Mouse (Mus musculus) stomach, embryonic 16.5 days (tissue): ENCODE measurements at regions not wholly inside any gene's neighbourhood (a gene's known extent, or its start where the extent isn't known, plus 50 kb on each side); places are given as distances from the start of the nearest gene placed in this dataset.

Source experiments
- ATAC-seq: fragments of 200-750 bp; cut with Nextera tagmentation; 2 replicates; pipeline ENCODE4 v1.8.0; 2017; ENCODE audit warnings: moderate number of reproducible peaks, moderate TSS enrichment; ENCODE audit not compliant: insufficient read depth, low FRiP score
- H3K27ac ChIP-seq: fragments of 300-500 bp; sonication (generic); 2 replicates; pipeline ENCODE4 v1.5.1; 2014; ENCODE audit warnings: low read length
- H3K27me3 ChIP-seq: fragments of 300-500 bp; sonication (generic); 2 replicates; pipeline ENCODE4 v1.6.1; 2014; ENCODE audit warnings: low read length, control low read depth, mixed read lengths; ENCODE audit not compliant: control insufficient read depth, insufficient read depth
- H3K36me3 ChIP-seq: fragments of 300-500 bp; sonication (generic); 2 replicates; pipeline ENCODE4 v1.6.1; 2014; ENCODE audit warnings: low read length; ENCODE audit not compliant: control insufficient read depth, insufficient read depth
- H3K4me1 ChIP-seq: fragments of 300-500 bp; sonication (generic); 2 replicates; pipeline ENCODE4 v1.6.1; 2014; ENCODE audit warnings: low read length, control low read depth, mixed read lengths; ENCODE audit not compliant: control insufficient read depth, insufficient read depth
- H3K4me2 ChIP-seq: fragments of 300-500 bp; sonication (generic); 2 replicates; pipeline ENCODE4 v1.6.1; 2014; ENCODE audit warnings: low read depth, low read length, mixed read lengths
- H3K4me3 ChIP-seq: fragments of 300-500 bp; sonication (generic); replicated peaks from 2 replicates; pipeline ENCODE4 v1.5.1; 2014; ENCODE audit warnings: mild to moderate bottlenecking, low read length
- H3K9ac ChIP-seq: fragments of 300-500 bp; sonication (generic); 2 replicates; pipeline ENCODE4 v1.6.1; 2014; ENCODE audit warnings: low read length
- H3K9me3 ChIP-seq: fragments of 300-500 bp; sonication (generic); replicated peaks from 2 replicates; pipeline ENCODE4 v1.6.1; 2016; ENCODE audit warnings: low read length, control low read depth; ENCODE audit not compliant: control insufficient read depth
- WGBS: fragments of 180-500 bp; shearing (Covaris S2); extraction: QIAGEN DNeasy Blood & Tissue Kit; methylation state at CpG from one replicate; pipeline ENCODE4 v1.1.7; 2014; 5-methylcytosine and 5-hydroxymethylcytosine counted together

DNA sequence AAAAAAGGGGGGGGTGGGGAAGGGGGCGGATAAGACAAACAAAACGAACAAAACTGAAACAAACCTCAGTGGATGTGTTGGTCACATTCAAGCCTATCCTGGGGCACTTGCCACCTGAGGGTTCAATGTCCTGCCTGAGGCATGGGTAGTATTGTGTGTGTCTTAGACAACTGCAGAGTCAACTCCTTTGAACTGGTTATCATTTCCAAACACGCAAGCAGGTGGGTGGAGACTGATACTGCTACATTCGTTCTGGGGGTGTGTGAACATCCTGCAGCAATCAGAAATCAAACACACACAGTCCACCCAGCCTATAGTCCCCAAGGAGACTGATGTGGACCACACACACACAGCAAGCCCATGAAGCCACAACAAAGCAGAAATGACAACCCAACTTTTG lies 73.9 kb upstream of the Magi1 start:
- Histone ChIP-seq H3K9me3 (no peaks in the 10 kb centered on the region), H3K9ac (no peak overlapping the region), H3K27me3 (no peaks in the 10 kb centered on the region), H3K4me3 (no peak overlapping the region), H3K36me3 (no peaks in the 10 kb centered on the region), H3K4me2 (no peak overlapping the region), H3K4me1 (peaks cover 3% of the 10 kb centered on the region; the same call in 1 of the 2 replicates), H3K27ac (no peak overlapping the region)
- peak; percentile 58; the same call in 1 of the 2 replicates for ATAC-seq
- 58% methylated on average over 4 of the region's 4 CpGs for whole genome bisulfite sequencing

DNA sequence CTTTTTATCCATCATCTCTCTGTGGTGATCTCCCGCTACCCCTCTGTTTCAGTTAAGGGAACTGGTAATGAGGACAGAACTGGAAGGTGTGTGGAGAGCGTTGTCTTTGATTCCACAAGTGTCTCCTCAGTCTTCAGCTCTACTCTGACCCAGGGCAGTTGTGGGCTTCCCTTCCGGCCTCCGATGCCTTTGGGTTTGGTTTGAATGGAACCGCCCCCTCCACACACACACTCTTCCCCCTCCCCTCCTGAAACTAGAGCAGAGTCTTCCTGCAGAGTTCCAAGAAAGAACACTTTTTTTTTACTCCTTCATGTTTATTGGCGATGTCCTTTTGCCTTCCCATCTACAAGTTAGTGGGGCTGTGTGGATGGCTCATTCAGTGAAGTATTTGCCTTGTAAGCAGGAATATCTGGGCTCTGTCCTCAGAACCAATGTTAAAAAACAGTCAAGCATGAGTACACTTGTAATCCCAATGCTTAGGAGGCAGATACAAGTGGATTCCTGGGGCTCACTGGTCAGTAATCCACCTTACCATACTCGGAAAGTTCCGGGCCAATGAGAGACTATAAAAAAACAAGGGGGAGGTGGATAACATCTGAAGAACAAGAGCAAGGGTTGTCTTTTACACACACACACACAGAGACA lies 70.9 kb upstream of the Magi1 start:
- 53% methylated on average over 8 of the region's 8 CpGs for WGBS
- no peaks in the 10 kb centered on the region for H3K9me3 ChIP-seq
- no peak overlapping the region for H3K27ac ChIP-seq
- ATAC-seq, result no peak
- H3K4me1 ChIP-seq, result peaks cover 3% of the 10 kb centered on the region; the same call in 1 of the 2 replicates
- H3K36me3 ChIP-seq, result no peaks in the 10 kb centered on the region
- H3K4me3 ChIP-seq, result no peak overlapping the region
- H3K4me2 ChIP-seq, result no peak overlapping the region
- H3K27me3 ChIP-seq, result no peaks in the 10 kb centered on the region
- H3K9ac ChIP-seq, result no peak overlapping the region

DNA sequence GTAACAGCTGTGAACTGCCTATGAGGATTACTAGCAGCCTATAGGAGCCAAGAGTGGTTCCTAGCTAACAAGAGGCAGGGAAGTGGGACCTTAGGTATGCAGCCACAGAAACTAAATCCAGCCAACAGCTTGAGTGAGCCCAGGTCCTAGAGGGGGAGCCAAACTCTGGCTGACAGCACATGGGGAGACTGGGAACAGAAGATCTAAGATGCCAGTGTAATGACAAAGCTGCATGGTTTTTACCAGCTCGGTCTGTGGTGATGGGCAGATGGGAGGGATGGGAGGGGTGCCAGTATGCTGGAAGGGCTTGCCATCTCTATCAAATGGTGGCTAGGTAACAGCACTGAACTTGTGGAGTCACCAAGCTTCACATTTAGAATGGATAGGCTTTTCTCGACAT lies 60.6 kb upstream of the Magi1 start:
- Histone ChIP-seq H3K27ac (no peak overlapping the region), H3K9ac (no peak overlapping the region), H3K27me3 (no peaks in the 10 kb centered on the region), H3K4me3 (no peak overlapping the region), H3K4me1 (no peaks in the 10 kb centered on the region), H3K9me3 (0 out of 2 replicates have a peak, but pooled peaks cover 3% of the 10 kb centered on the region), H3K4me2 (no peak overlapping the region), H3K36me3 (no peaks in the 10 kb centered on the region)
- no peak for ATAC-seq
- WGBS, result 75% methylated on average over 2 of the region's 2 CpGs

DNA sequence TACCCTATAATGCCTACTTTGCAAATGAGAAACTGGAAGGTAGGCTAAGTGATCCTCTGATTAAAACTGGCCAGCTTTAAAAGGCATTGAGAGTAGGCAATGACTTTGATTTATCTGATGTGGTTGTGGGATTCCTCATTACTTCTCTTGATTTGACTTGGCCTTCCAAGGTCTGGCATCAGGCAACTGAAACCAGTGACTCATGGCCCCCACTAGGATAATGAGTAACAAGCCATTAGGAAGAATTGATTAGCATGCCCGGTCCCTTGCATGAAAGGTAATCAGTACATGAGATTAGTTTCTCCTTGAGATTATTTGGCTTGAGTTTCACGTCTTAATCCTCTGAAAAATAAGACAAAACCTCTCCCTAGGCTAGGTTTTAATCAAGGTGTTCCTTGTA lies 56.8 kb upstream of the Magi1 start:
- no peaks in the 10 kb centered on the region for H3K36me3 ChIP-seq
- H3K4me3 ChIP-seq, result no peak overlapping the region
- no peak overlapping the region for H3K27ac ChIP-seq
- no peaks in the 10 kb centered on the region for H3K9me3 ChIP-seq
- no peaks in the 10 kb centered on the region for H3K27me3 ChIP-seq
- no peaks in the 10 kb centered on the region for H3K4me1 ChIP-seq
- ATAC-seq, result no peak
- no peak overlapping the region for H3K9ac ChIP-seq
- no peak overlapping the region for H3K4me2 ChIP-seq
- WGBS, result 62% methylated on average over 2 of the region's 2 CpGs

GRCm38 (mm10) chr6:94336168-94336567 lies 52.5 kb upstream of the Magi1 start:
- H3K4me1 ChIP-seq, result no peaks in the 10 kb centered on the region
- H3K27ac ChIP-seq, result no peak overlapping the region
- no peaks in the 10 kb centered on the region for H3K36me3 ChIP-seq
- 67% methylated on average over 6 of the region's 6 CpGs for WGBS
- H3K4me3 ChIP-seq, result no peak overlapping the region
- no peak for ATAC-seq
- no peak overlapping the region for H3K4me2 ChIP-seq
- H3K9me3 ChIP-seq, result no peaks in the 10 kb centered on the region
- H3K9ac ChIP-seq, result no peak overlapping the region
- H3K27me3 ChIP-seq, result no peaks in the 10 kb centered on the region
